Mouse (Mus musculus) ES-Bruce4 (cell line): ENCODE data around the gene Llph. TPM values are rescaled to one million over a fixed set of nuclear protein-coding genes. Genes with fewer than 3 reads are reported as not detected.
A peak's percentile ranks its signal among the peaks of the same experiment; 100 is the strongest.

Source experiments
- H3K27ac ChIP-seq: 2 replicates; pipeline ENCODE4 v1.5.1; 2012; ENCODE audit warnings: low read length, inconsistent platforms; ENCODE audit not compliant: insufficient read depth
- H3K27me3 ChIP-seq: 2 replicates; pipeline ENCODE4 v1.6.1; 2012; ENCODE audit warnings: mild to moderate bottlenecking, low read length, inconsistent platforms; ENCODE audit not compliant: control insufficient read depth, poor library complexity, insufficient read depth, severe bottlenecking
- H3K36me3 ChIP-seq: 2 replicates; pipeline ENCODE4 v1.6.1; 2012; ENCODE audit warnings: inconsistent platforms, mild to moderate bottlenecking, low read length, moderate library complexity; ENCODE audit not compliant: control insufficient read depth, poor library complexity, insufficient read depth, severe bottlenecking
- H3K4me1 ChIP-seq: one replicate; pipeline ENCODE4 v1.8.1; 2011; ENCODE audit warnings: low read length; ENCODE audit not compliant: control insufficient read depth, insufficient read depth
- H3K4me3 ChIP-seq: 2 replicates; pipeline ENCODE4 v1.5.1; 2011; ENCODE audit warnings: low read depth, mild to moderate bottlenecking, low read length
- H3K9ac ChIP-seq: 2 replicates; pipeline ENCODE4 v1.6.1; 2012; ENCODE audit warnings: low read depth, mild to moderate bottlenecking, inconsistent platforms; ENCODE audit not compliant: poor library complexity, severe bottlenecking
- H3K9me3 ChIP-seq: replicated peaks from 2 replicates; pipeline ENCODE4 v1.6.1; 2012; ENCODE audit warnings: mild to moderate bottlenecking, low read length, inconsistent platforms; ENCODE audit not compliant: control insufficient read depth, poor library complexity, insufficient read depth, severe bottlenecking
- CTCF ChIP-seq: IDR thresholded peaks from one replicate; pipeline ENCODE4 v1.8.1; 2011; ENCODE audit warnings: low read depth, low read length
- EP300 ChIP-seq: IDR thresholded peaks from 2 replicates; pipeline ENCODE4 v1.6.1; 2011; ENCODE audit warnings: low read depth, low read length; ENCODE audit not compliant: insufficient read depth
- POLR2A ChIP-seq: IDR thresholded peaks from one replicate; pipeline ENCODE4 v1.8.1; 2011; ENCODE audit warnings: low read length; ENCODE audit not compliant: insufficient read depth
- polyA plus RNA-seq: library from polyadenylated mRNA; stranded (reverse); fragments of >200 nt; gene quantifications from 2 replicates; pipeline ENCODE4 v1.2.4, GENCODE M21; 2011; ENCODE audit warnings: low read depth; ENCODE audit not compliant: missing spikeins, insufficient read depth, insufficient read length

The Llph gene
- polyA plus RNA-seq: 53.7 and 62.6 TPM in 2 replicates

DNA sequence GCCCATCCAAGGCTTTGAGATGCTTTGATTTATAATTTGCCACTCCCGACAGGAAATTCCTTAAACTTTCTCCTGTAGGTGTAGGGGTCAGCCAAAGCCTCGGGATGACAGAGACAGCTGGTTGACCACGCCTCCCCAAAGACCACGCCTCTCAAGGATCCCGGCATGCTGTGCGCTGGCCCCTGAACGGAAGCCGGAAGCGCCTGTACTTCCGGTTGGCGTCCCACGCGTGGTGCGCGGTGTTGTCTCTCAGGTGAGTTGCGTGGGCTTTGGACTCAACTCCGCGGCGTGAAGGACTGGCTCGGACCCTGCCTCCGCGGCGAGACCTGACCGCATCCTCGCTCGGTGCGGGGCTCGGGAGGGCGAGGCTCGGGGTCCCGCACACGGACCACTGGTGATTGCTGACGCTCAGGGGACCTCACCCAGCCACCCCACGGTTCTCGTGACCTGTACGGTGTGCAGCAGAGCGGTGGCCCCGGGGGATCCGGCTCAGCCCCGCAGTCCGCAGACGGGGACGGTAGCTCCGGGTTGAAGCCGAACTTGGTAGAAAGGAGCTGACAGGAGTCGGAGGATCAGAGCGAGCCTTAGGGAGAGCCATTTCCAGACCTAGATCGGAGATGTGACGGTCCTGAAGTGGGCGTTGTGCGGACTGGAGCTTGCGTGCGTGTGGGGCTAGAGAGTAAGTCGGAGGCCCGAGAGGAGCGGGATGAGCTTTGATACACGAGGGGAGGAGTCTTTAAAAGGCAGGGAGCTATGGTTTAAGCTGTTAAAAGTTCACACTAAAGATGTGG is at the start of gene Llph:
Gene Llph (plus strand): TSS at position 200 of the 791 bp plus-strand sequence.
- Histone ChIP-seq H3K4me3 (peak within 1 kb of the TSS; percentile 97), H3K9ac (peak within 1 kb of the TSS; percentile 79), H3K36me3 (peaks cover 29% of the 10 kb centered on the region), H3K27ac (no peak within 1 kb of the TSS), H3K9me3 (no peaks in the 10 kb centered on the region), H3K27me3 (no peaks in the 10 kb centered on the region), H3K4me1 (no peaks in the 10 kb centered on the region)
- no peak for TF ChIP-seq EP300
- TF ChIP-seq POLR2A: no peak
- no peak for TF ChIP-seq CTCF

DNA sequence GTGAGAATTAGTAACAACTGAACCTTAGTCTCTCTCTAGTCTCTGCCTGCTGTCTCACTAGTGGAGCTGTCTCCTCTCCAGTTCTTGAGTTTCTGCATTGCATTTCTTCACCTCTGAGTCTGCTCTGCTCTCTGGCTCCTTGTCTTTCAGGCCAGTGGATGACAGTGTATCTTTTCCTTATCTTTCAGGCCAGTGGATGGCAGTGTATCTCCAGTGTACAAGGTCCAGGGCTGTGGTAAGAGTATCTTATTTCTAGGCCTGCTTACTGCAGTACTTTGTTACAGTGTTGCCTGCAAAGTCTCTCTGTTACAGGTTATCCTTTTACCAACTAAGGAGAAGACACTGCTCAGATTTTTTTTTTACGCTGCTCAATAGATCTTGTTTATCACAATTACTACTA is 44.0 kb upstream of the Llph start:
- TF ChIP-seq EP300: no peak
- TF ChIP-seq POLR2A: no peak
- no peak for TF ChIP-seq CTCF
- Histone ChIP-seq H3K9ac (no peak overlapping the region), H3K4me1 (no peaks in the 10 kb centered on the region), H3K27ac (no peak overlapping the region), H3K36me3 (0 out of 2 replicates have a peak, but pooled peaks cover 3% of the 10 kb centered on the region), H3K9me3 (peaks cover 7% of the 10 kb centered on the region), H3K27me3 (no peaks in the 10 kb centered on the region), H3K4me3 (no peak overlapping the region)

DNA sequence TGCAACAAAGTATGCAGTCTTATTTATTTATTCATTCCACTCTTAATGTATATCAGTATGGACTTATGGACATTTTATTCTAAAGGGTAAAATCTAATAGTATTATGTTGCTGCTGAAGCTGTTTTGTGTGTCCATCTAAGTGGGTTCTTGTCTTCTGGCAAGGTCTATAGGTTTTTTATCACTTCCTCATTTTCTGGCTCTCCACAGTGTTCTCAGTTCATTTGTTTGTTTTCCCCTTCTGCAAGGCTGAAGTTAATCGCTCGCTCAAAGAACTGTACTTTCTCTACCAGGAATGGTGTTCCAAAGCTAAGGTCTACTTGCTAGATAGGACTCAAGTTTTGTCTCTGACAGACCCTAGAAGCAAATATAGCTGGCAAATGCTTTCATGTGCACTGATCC is 43.5 kb upstream of the Llph start:
- Histone ChIP-seq H3K27me3 (no peaks in the 10 kb centered on the region), H3K9ac (no peak overlapping the region), H3K27ac (no peak overlapping the region), H3K4me3 (no peak overlapping the region), H3K9me3 (peaks cover 7% of the 10 kb centered on the region), H3K36me3 (0 out of 2 replicates have a peak, but pooled peaks cover 3% of the 10 kb centered on the region), H3K4me1 (no peaks in the 10 kb centered on the region)
- TF ChIP-seq POLR2A (no peak), EP300 (no peak), CTCF (no peak)

DNA sequence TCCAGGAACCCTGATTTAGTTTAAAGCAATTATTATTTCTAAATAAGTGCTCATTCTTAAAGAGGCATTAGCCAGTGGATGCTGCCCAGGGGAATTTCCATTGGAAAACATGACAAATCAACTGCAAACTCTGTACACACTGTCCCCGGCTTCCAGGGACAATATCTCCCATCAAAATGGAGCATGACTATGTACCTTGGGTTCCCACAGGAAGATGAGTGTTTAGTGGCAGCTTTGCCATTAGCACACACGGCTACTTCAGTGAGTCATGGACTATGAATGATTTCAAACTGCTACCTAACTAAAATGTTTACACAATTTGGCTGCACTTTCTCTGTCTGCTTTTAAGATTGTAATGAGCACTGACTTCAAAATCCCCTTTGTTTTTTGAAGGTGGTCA is 38.4 kb upstream of the Llph start:
- no peak for TF ChIP-seq CTCF
- no peak for TF ChIP-seq EP300
- no peak for TF ChIP-seq POLR2A
- Histone ChIP-seq H3K4me1 (no peaks in the 10 kb centered on the region), H3K36me3 (no peaks in the 10 kb centered on the region), H3K27ac (no peak overlapping the region), H3K4me3 (no peak overlapping the region), H3K27me3 (no peaks in the 10 kb centered on the region), H3K9me3 (no peaks in the 10 kb centered on the region), H3K9ac (no peak overlapping the region)

DNA sequence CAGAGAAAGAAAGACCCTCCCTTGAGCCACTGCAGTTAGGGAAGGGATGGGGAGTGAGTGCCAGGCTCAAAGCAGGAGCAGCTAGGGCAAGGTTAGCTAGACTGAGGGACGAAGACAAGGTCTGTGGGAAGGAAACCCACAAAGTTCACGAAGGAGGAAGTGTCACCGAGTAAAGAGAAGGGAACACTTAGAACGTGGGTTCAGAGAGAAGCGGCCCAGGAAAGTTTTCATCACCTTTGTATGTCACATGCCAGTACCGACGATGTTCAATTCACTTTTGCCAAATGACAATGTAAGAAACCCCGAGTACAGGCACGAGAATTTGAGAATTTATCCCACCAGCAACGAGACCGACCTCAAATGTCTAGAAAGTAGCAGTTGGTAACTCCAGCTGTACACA is 37.6 kb upstream of the Llph start:
- Histone ChIP-seq H3K27ac (no peak overlapping the region), H3K4me3 (no peak overlapping the region), H3K27me3 (no peaks in the 10 kb centered on the region), H3K9ac (no peak overlapping the region), H3K36me3 (no peaks in the 10 kb centered on the region), H3K9me3 (no peaks in the 10 kb centered on the region), H3K4me1 (no peaks in the 10 kb centered on the region)
- TF ChIP-seq CTCF: no peak
- TF ChIP-seq EP300: no peak
- no peak for TF ChIP-seq POLR2A

DNA sequence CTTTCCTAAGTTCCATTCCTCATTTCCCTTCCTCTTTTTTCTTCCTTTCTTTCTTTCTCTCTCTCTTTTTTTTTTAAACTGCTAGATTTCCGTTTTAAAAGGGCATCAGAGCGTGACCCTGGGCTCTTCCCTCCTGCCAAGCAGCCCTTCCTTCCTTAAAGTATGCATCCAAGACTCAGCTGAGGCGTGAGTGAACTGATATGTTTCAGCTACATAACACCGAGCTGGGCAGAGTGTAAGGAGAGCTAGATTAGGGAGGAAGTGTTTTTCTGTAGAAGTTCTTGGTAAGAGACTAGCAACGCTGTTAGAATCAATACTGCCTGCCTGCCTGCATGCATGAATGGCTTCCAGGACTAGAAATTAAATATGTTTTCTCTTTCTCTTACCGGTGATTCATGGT is 37.1 kb upstream of the Llph start:
- TF ChIP-seq CTCF (no peak), EP300 (no peak), POLR2A (no peak)
- H3K4me1 ChIP-seq: no peaks in the 10 kb centered on the region
- H3K9me3 ChIP-seq: no peaks in the 10 kb centered on the region
- H3K27me3 ChIP-seq: no peaks in the 10 kb centered on the region
- no peak overlapping the region for H3K27ac ChIP-seq
- H3K36me3 ChIP-seq: no peaks in the 10 kb centered on the region
- no peak overlapping the region for H3K9ac ChIP-seq
- H3K4me3 ChIP-seq: no peak overlapping the region
